Mouse (Mus musculus): ENCODE data around the gene Zfp536.

The Zfp536 gene

DNA sequence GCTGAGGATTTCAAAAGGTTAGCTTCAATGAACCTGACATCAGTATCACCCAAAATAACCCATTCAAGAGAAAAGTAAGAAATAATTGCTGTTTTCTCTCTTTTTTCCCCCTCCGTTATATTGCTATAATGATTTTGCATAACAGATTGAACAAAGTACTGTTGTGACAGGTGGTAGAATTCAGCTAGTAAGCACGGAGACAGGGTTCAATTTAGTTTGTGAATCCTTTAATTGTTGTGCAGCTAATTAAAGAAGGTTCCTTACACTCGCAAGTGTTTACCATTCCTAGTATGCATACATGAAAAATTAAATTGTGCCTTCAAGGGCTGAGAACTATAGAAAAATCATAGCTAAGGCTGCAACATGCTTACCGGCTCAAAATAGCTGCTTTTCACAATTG is 173.1 kb downstream of the Zfp536 start:
- no peak for DNase-seq

DNA sequence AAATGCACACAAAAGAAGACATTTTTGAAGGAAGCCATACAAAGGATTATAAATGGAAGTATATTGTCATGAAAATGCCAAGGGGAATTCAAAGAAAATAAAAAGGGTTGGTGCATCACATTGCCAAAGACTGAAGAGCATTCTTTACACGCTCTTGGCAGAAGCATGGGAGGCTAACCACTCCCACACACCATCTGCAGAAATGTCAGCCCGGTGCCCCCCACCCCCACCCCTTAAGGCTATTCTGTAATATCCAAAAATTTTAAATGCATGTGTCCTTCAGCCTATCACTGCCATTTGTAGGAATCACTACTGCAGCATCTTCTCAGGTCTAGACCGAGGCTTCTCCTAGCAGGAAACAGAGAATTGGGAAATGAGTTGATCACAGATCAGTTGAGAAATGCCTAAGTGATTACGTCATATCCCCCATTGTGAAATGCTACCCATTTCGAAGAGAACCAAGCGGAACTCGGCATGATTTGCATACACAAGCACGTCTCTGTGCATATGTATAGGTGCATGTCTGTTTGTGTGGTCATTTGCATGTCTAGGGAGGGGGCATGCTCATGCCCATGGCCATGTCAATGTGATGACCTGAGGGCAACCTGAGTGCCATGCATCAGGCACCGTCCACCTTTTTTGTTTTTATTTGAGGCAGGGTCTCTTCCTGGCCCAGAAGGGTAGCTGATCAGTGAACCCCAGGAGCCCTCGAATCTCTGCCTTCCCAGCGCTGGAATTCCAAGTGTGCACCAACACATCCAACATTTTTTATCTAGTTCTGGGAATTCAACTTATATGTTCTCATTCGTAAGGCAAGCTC is 179.0 kb downstream of the Zfp536 start:
- DNase-seq = no peak

DNA sequence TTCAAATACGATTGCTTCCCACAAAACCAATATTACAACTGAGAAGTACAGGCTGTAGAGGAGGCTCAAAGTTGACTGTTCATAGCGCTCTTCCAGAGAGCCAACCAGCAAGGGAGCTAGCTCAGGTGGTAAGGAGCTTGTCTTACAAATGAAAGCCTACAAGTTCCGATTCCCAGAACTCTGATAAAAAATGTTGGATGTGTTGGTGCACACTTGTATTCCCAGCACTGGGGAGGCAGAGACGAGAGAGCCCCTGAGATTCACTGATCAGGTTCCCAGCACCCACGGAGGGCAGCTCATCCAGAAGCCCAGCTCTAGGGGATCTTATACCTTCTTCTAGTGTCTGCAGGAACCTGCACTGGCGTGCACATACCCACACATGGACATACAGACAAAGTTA is 179.9 kb downstream of the Zfp536 start:
- no peak for DNase-seq

DNA sequence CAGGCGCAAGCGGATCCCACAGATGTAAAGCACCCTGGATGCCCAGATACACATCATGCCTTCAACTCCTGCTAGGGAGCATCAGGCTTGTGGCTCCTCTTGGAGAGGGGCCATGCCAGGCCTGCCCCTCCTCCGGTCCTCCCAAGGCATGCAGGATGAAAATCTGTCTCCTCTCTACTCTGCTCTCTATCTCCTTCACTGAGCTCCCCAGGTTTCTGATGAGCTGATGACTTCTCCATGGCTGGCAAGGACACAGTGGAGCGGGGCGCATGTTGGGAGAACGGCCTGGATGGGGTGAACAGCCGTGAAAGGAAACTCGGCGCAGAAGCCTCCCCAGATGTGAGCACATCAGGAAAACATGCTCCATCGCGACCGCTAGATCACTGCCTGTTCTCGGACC is 186.7 kb downstream of the Zfp536 start:
- no peak for DNase-seq

DNA sequence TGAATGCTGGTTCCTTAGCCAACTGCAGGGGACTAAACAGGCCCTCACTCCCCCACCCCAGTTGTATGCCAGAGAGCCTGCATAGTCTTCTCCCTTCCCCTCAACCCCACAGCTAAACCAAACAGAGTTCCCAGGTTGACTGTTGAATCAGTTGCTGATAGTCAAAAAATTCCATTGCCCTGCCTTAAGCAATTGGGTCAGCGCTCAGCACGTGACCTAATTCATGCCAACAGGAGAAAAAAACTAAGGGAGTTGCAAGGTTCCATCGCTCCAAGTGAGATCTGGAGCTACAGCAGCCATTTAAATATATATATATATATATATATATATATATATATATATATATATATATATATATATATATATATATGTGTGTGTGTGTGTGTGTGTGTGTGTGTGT is 192.2 kb downstream of the Zfp536 start:
- DNase-seq = no peak

DNA sequence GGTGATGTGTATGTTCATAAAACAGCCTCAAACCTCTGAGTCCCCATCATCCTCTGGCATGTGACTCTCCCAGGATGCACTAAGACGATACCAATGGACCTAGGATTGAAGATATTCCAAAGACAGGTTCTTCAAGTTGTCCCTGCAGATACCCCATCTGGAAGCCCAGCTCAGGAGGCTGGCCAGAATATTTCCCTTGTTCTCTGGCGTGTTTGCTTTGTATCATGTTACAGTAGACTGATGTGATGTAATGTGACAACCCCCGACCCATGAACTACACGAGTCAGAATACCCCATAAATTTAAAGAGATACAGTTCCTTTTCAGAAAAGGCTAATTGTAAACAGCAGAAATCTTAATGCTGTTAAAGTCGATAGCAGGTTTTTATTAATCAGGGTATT is 192.9 kb downstream of the Zfp536 start:
- no peak for DNase-seq

DNA sequence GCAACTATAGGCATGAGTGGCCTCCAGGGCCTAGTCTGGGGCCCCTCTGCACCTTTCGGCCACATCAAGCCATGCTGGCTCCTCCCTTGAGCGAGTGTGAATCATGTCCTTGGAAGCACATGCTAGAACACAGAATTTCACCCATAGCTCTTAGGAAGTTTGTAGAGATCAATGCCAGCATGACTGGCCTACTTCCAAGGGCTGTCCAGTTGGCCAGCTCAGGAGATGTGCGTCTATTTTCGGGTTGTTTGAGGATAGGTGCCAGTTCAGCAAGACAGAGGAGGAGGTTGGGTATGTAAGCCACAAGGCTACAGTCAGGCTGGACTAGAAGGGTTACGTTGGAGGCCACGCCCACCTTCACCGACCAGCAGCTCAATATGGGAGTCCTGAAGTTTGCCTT is 201.4 kb downstream of the Zfp536 start:
- DNase-seq = no peak

DNA sequence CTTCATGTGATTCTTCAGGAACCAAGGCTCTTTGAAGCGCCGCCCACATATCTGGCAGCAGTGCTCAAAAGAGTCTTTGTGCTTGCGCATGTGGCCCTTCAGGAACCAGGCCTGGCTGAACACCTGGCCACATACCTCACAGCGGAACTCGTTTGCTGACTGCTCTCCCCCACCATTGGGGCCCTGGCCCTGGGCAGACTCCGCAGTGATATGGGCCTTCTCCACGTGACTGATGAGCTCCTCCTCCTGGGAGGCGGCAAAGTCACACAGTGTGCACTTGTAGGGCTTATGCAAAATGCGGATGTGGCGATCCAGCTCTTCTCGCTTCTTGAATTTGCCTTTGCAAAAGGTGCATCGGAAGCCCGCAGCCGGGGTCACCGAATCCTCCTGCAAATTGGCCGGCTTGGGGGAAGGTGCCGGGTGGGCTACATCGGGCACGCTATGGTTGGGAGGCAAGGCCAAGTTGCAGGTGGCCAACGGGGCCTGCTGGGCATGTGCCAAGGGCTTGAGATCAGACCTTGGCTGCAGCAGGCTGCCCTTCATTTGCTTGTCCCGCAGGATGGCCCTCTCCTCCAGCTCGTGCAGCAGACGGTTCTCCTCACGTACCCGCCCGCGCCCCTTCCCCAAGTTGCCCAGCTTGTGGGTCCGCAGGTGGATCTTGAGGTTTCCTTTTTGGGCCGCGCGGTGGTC is 204.5 kb downstream of the Zfp536 start:
- no peak for DNase-seq

DNA sequence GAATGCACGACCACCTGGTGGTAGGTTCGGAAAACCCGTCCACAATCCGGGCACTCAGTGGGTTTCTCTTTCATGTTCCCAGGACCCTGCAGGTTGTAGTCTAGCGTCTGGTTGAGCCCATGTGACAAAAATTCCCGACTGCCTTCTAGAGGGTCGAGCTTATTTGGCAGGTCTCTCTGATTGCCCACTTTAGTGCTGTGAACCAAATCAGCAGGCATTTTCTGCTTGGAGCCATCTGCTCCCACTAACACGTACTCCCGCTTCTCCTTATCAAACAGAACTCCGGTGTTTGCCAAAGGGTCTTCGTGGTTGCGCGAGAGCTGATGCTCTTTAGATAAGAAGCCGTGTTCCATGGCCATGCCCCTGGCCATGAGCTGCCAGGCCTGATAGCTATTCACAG is 205.4 kb downstream of the Zfp536 start:
- DNase-seq = no peak

DNA sequence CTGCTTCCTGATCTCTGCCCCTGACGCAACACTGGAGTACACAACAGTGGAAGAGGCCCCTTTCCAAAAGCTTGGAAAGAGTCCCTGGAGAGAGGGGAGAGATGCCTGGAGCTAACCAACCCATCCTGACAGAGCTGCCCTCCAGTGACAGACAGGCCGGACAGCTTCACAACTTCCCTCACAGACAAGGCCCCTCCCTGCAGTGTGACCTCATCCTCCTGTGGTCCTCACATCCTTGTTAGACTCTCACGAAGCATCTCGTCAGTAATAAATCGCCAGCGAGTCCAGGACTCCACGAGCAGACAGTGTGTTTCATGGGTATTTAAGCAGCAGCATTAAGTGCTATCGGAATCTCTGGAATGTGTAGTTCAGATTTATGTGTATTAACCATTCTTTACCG is 207.4 kb downstream of the Zfp536 start:
- no peak for DNase-seq

DNA sequence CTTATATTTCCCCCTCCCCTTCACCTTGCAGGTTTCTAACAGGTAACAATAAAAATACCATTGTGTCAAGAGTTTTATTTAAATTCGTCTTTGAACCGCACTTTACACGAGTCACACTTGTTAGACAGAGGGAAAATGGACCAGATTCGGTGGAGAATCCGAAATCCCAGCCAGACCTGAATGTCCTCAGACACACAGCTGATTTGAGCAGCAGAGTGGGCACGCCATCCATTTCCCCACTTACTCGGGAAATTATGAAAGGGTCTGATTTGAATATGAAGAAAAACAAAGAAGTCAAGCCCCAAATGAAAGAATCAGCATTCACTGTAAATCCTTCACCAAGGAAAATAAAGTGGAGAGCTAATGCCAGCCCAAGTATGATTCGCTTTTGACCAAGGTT is 208.1 kb downstream of the Zfp536 start:
- no peak for DNase-seq

DNA sequence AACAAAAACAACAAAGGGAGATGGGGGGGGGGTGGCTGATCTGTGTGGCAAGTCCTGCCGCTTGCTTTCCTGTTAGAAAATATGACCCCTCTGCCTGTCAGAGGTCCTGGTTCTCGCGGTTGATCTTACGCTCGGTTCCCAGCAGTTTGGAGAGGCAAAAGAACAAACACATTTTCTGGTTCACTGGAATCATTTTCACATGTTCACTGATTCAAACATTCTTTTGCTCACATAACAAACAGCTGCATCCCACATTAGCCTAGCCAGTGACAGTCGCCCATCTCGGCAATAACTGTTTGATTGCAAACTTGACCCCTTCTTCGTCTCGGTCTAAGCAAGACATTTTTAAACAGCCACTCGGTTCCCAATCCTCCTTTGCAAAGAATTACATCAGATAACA is 208.8 kb downstream of the Zfp536 start:
- no peak for DNase-seq

DNA sequence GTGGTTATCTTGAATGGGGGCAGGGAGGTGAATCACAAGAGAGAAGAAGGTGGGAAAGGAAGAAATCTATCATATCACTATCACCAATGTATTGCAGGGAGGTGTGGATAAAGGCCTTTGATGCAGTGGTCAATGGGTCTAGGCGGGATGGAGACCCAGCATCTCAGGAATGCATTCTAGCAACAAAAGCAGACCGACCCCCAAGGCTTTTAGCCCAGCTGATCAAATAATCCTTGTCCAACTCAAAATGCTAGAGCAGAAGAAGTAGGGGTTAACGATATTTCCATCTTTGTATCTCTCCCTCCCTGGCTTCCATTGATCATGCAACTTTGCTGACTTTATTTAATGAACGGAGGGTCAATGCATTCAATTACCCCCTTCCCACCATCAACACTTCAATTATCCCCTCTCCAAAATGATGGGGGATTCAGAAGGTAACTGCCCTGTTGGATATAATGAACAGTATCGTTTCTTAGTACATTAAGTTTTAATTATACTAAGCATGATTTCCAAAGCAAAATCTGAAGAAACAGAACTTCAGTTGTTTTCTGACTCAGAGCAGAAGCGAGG is 209.5 kb downstream of the Zfp536 start:
- no peak for DNase-seq

DNA sequence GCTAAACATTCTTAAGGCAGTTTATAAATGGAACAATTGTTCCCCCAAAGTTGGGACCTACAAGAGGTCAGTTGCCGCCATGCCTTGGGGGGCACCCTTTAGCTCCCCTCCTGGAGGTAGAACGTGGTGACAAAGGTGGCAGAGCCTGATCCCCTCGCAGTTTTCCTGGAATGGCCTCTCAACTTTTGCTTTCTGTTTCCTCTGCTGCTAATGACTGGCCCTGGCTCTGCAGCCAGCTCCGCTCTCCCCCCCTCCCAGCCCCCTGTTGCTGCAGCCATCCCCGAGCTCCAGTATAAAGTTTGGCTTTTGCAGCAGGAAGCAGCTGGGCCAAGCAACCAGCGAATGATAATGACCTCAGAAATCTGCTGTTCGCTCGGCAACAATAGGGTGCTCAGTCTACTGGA is 210.3 kb downstream of the Zfp536 start:
- DNase-seq = peak; percentile 6

DNA sequence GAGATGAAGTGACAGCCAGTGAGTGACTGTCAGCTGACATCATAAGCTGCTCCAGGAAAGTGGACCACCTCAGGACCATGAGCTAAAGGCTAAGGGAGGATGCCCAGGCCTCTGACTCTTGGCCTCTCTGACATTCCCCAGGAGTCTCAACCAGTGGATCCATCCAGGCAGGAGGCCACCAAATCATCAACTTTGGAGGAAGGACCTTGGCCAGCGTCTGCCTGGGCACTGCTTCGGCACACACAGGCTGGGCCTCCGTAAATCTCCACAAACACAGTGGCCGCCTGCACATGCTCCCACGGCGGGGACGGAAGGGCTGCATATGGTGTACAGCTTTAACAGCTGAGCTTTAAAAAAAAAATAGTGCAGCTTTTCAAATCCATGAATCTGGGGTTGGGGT is 210.9 kb downstream of the Zfp536 start:
- DNase-seq = no peak

DNA sequence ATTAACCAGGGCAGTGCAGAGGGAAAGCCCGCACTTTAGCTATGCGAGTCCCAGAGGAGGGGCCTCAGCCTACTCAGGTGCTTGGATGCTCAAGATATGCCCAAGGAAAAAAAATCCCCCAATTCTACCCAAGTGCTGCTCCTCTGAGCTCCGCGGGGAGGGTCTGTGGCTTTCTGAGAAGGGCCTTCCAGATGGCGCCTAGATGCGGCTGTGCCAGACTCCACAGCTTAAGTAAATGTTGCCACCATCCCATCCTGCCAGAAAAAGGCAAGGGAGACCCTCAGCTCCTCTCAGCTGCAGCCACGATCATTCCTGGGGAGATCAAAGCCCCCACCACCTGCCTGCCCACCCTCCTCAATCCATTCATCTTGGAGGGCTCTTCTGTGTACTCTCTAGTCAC is 212.9 kb downstream of the Zfp536 start:
- no peak for DNase-seq

DNA sequence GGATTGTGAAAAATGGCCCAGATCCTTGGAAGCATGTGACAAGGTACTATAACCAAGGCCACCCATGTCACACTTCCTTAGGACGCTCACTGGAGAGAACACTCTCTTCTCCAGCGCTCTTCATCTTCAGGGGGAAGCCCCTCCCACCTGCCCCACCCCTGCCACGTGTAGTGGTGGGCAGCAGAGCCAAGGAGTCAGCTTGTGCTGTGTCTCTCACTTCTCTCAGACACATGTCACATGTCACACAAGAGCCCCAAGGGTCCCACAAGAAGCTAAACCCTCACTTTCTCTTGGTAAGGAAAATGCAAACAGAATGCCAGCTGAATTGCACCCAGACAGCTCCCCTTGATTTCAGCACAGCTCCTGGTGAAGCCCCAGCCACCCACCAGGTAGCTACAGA is 213.6 kb downstream of the Zfp536 start:
- no peak for DNase-seq

DNA sequence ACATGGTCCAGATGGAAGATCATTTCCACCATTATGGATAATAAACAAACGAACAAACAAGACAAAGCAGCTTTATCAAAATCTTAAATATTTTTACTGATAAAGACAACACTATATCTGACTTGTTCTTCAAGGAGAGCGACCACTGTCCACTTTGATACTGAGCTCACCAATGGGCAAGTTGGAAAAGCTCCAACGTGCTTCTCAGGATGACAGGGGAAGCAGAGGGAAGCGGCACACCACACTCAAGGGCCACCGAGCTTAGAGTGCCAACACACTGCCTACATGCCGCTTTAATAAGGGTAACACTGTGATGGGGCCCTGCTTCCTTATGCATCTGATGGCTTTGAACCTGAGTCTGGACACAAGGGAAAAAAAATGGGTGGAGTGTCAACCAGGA is 214.1 kb downstream of the Zfp536 start:
- DNase-seq = no peak

DNA sequence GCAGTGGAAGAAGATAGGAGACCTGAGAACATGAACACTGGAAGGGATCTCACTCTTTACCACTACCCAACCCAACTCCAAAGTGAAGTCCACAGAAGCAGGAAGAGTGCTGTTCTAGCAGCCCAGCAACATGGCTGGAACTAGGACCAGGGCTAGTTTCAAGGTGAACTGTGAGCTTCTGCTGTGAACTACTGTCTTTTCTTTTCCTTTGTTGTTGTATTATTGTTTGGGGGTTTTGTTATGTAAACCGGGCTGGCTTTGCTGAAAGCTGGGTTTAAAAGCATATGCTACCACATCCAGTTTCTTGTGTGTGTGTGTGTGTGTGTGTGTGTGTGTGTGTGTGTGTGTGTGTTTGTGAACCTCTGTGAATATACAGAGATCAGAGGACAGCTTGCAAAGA is 216.6 kb downstream of the Zfp536 start:
- no peak for DNase-seq

DNA sequence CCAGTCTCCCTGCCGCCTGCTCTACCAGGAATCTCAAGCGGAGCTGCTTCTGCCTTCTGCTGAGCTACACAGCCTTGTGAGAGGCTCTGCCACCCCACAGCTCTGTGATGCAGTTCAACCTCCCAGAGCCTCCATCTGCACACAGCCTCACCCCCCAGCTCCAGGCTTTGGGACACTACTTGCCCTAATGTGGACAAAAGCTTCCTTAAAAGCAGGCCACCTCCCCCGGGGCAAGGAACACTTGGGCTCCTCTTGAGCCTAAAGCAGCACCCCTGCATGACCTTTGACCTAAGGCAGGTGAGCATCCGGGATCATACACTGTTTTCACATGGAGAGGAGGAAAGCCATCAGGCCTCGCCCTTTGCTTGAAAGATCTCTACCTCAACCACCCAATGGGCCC is 219.0 kb downstream of the Zfp536 start:
- DNase-seq = no peak

DNA sequence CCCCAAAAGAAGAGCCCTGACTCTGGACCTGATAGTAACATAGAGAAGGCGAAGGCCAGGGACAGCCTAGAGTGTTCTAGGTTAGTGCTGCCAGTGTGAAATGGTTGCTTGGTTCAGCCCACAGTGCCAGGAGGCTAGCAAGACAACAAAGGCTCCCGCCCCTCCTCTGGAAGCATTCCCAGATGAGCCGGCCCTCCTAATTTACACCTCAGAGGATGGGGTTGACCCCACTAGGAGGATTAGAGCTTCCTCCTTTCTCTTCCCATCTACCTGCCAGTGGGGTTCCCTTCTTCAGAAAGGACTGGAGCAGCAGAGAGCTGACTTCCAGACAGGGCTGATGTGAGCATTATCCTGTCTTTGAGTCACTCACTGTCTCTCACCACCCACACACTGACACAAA is 219.8 kb downstream of the Zfp536 start:
- DNase-seq = no peak

DNA sequence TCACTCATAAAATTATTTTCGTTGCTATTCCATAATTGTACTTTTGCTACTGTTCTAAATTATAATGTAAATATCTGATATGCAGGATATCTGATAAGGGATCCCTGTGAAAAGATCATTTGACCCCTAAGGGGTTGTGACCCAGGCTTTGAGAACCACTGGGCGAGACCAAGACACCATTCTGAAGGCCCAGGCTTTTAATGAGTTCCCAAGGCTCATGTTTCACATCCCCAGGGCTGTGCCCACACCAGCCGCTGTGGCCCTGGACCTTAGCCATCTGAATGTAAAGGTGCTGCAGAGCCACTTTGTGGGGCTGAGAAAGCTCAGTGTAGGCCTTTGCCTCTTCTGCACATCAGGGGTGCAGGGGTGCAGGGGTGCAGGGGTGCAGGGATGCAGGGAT is 221.1 kb downstream of the Zfp536 start:
- DNase-seq = no peak

DNA sequence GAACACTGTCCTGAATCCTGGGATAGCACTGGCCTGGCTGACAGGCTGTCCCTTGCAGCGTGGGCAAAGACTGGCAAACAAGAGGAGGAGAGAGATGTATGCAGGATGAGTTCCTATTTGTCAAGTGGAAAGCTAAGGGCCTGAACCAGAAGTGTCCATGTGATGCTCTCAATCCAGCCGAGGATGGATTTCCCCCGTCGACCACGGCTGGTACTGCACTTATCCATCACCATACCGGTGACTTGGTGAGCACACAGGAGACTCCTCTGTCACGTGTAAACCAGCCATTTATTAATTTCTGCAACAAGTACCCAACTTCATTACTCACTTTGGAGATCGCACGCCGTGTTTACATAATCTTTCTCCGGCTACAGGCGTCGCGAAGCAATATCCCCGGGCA is 224.6 kb downstream of the Zfp536 start:
- no peak for DNase-seq

DNA sequence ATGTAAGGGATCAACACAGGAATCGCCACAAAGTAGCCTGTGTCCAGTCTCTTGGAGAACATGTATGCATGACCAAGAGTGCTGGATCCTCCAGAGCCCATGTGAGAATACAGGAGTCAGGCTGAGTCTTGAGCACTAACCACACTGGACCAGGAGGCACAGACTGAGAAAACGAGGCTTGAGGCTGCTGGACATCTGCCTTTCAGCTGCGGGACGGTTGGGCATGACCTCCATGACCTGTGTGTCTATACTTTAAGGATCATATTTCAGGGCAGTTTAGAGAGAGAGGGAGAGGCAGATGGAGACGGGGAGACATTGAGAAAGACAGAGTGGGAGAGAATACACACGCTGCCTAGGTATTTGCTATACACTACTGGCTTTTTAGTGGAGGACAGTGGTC is 229.4 kb downstream of the Zfp536 start:
- DNase-seq = no peak

DNA sequence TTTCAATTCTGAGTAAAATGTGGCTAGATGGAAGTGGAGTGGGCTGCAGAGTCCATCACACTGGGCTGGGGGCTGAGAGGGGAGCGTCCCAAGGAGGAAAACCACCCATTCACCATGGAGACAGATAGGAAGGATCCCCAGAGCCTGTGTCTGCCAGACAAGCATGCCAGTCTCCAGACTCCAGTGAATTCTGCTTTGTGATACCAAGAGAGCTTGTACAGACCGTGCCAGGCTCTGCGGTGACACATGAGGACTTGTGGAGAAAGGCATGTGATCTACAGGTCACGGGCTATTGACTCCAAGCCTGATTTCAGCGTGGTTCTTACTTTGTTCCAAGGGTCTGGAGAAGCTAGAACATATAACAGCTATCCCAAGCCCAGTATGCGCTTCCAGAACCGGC is 230.5 kb downstream of the Zfp536 start:
- no peak for DNase-seq
